ENCODE assay signal across 21 mouse cellular contexts in genomic region chr9:115775112-115775511, GRCm38 (mm10).
DNase-seq lines count a peak whose midpoint lies in the region; ATAC-seq lines count a peak whose summit lies in the region.
"Had no signal": no experiment of that assay in that cellular context is flagged by ENCODE, and none has a peak within 500 bp of the region (broad histone marks: within the 10 kb centered on the region; RNA-seq: fewer than 3 reads in every experiment).

No protein-coding gene starts in this region.

- no peak overlapping the region for H3K9ac ChIP-seq in intestine, embryonic 15.5 days
- H3K9ac ChIP-seq in intestine, embryonic 16.5 days (ENCODE audit: low read depth, low read length), result no peak overlapping the region
- H3K9ac ChIP-seq: embryonic facial prominence, embryonic 15.5 days; hindbrain, embryonic 15.5 days; limb, embryonic 15.5 days; liver, embryonic 14.5 days; lung, embryonic 14.5 days had no signal

- H3K27me3 ChIP-seq in intestine, embryonic 15.5 days (replicated peaks), result no peaks in the 10 kb centered on the region
- no peaks in the 10 kb centered on the region for H3K27me3 ChIP-seq in intestine, embryonic 16.5 days (replicated peaks; ENCODE audit: control insufficient read depth, insufficient read depth, low read length)
- H3K27me3 ChIP-seq: CH12.LX; embryonic facial prominence, embryonic 15.5 days; hindbrain, embryonic 15.5 days; limb, embryonic 15.5 days had no signal

- peaks cover 4% of the 10 kb centered on the region; the same call in 1 of the 2 replicates for H3K4me1 ChIP-seq in intestine, embryonic 15.5 days (replicated peaks)
- H3K4me1 ChIP-seq in intestine, embryonic 16.5 days (ENCODE audit: control insufficient read depth, insufficient read depth, low read length), result no peaks in the 10 kb centered on the region
- H3K4me1 ChIP-seq: embryonic facial prominence, embryonic 15.5 days; limb, embryonic 15.5 days had no signal

- WGBS in intestine, embryonic 15.5 days, result 69% methylated on average over 8 of the region's 8 CpGs
- WGBS in intestine, embryonic 16.5 days, result 52% methylated on average over 8 of the region's 8 CpGs
- whole genome bisulfite sequencing in large intestine, adult 2 months, result 41% methylated on average over 8 of the region's 8 CpGs

- DNase-seq in cerebellum, postnatal 36 days, result peak; percentile 11 to 16
- no peak for DNase-seq in cerebellum, adult 9-10 months
- peak; percentile 9 for DNase-seq in right cerebral cortex, postnatal 25 days
- no peak for DNase-seq in right cerebral cortex, adult 2 months (ENCODE audit: low spot score in 2 of 2)
- peak; percentile 32 for DNase-seq in large intestine, adult 2 months (ENCODE audit: low read depth, low spot score)
- DNase-seq: B cell, adult 2 months; gastrocnemius, postnatal 10 days; kidney, adult 18-20 months; left cerebral cortex, postnatal 4 days; lung, embryonic 14.5 days had no signal

- H3K4me2 ChIP-seq in intestine, embryonic 15.5 days (replicated peaks), result no peak overlapping the region
- no peak overlapping the region for H3K4me2 ChIP-seq in intestine, embryonic 16.5 days (ENCODE audit: low read depth, low read length)
- H3K4me2 ChIP-seq: embryonic facial prominence, embryonic 15.5 days; heart, embryonic 11.5 days; hindbrain, embryonic 15.5 days; limb, embryonic 15.5 days; lung, embryonic 14.5 days had no signal

- no peaks in the 10 kb centered on the region for H3K36me3 ChIP-seq in intestine, embryonic 15.5 days
- H3K36me3 ChIP-seq in intestine, embryonic 16.5 days (ENCODE audit: control insufficient read depth, insufficient read depth, low read length), result no peaks in the 10 kb centered on the region
- H3K36me3 ChIP-seq: embryonic facial prominence, embryonic 15.5 days; G1E; hindbrain, embryonic 15.5 days; limb, embryonic 15.5 days had no signal

- no peaks in the 10 kb centered on the region for H3K9me3 ChIP-seq in intestine, embryonic 15.5 days
- no peaks in the 10 kb centered on the region for H3K9me3 ChIP-seq in intestine, embryonic 16.5 days (ENCODE audit: control insufficient read depth, low read length)
- H3K9me3 ChIP-seq: embryonic facial prominence, embryonic 15.5 days; hindbrain, embryonic 15.5 days; limb, embryonic 15.5 days had no signal

- H3K27ac ChIP-seq in intestine, embryonic 15.5 days, result no peak overlapping the region
- H3K27ac ChIP-seq in intestine, embryonic 16.5 days (ENCODE audit: low read length), result no peak overlapping the region
- H3K27ac ChIP-seq: embryonic facial prominence, embryonic 15.5 days; limb, embryonic 15.5 days; liver, embryonic 14.5 days had no signal

- H3K4me3 ChIP-seq in intestine, embryonic 15.5 days (replicated peaks), result no peak overlapping the region
- H3K4me3 ChIP-seq in intestine, embryonic 16.5 days (ENCODE audit: low read length), result no peak overlapping the region
- H3K4me3 ChIP-seq: embryonic facial prominence, embryonic 15.5 days; hindbrain, embryonic 15.5 days; limb, embryonic 15.5 days; megakaryocyte, embryonic 14.5 days had no signal

- ATAC-seq in intestine, embryonic 15.5 days, result peak; percentile 23; the same call in 1 of the 2 replicates
- ATAC-seq in intestine, embryonic 16.5 days, result no peak
- ATAC-seq: Patski had no signal

Comparison
In these comparisons a context has a peak if more than half of its experiments do, and no peak if none do; other contexts are left out.
1. DNase-seq: peak in cerebellum, postnatal 36 days (2 of 2), right cerebral cortex, postnatal 25 days (single experiment) and large intestine, adult 2 months (single experiment); none in cerebellum, adult 9-10 months (single experiment) and right cerebral cortex, adult 2 months (0 of 2).